Mouse (Mus musculus): ENCODE results near the gene Trpc3.

DNA sequence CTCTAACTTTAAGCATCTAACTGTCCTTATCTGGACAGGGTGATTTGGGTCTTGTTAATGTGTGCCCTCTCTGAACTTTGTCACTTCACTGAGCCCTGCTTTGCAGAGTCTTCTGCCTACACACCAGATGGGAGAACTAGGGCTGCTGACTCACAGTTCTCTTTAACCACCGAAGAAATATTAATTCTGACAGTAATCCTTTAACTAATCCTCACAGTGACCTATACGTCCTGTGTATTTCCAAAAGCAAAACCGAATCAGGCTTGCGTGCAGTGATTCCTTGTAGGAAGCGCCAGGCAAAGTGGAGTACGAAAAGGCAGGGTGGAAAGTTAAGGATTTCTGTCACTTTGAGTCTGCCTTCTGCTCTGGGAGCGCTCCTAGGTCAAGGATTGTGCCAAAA is 71.8 kb downstream of the Trpc3 start:
- TF ChIP-seq POLR2A (IDR thresholded peaks at IDR 0.05; ENCODE audit: extremely low read depth, insufficient read depth, low read length) (no peak), CTCF (IDR thresholded peaks at IDR 0.05; ENCODE audit: low read depth, low read length) (no peak)

All from liver, adult 2 months (tissue).